Mouse (Mus musculus): ENCODE measurements around the gene Acbd3. TPM values are rescaled to one million over a fixed set of nuclear protein-coding genes. Genes with fewer than 3 reads are reported as not detected.

Acbd3 gene
- total and polyA plus RNA-seq, 3 experiments = 17.8 to 23.2 TPM; not detected in 1

DNA sequence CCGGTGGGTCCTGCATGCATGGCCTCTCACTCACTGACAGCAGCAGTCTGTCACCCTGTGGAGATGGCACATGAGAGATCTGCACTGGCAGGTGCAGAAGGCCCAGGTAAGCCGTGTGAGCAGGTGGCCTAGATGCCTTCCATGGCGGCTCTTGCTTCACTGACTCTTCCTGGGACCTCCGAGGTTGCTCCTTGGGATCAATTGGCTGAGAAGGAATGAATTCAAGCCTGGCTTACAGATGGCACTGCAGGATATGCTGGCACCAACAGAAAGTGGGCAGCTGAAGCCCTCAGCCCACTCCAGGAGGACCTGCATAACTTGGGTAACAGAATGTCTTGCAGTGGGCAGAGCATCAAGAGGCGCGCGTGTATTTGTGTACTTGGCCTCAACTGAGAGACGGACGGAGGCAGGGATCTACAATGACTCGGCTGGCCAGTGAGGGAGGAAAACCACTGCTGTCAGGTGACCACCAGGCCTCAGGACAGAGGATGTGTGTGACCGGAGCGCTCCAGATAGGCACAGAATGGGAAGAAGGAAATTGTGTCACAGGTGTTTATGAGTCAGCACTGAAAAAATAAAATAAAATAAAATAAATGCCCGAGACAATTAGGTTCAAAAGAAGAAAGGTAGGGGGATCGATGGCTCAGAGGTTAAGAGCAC is 66.1 kb downstream of the Acbd3 start:
- TF ChIP-seq BHLHE40 (IDR thresholded peaks at IDR 0.05; ENCODE audit: borderline replicate concordance, low read depth, low read length) (no peak), RAD21 (IDR thresholded peaks at IDR 0.05; ENCODE audit: low read depth, low read length) (no peak), HCFC1 (IDR thresholded peaks at IDR 0.05; ENCODE audit: low read depth, low read length) (no peak), RCOR1 (IDR thresholded peaks at IDR 0.05; ENCODE audit: low read depth, low read length) (no peak), GABPA (IDR thresholded peaks at IDR 0.05; ENCODE audit: low read depth, low read length) (no peak), MAX (IDR thresholded peaks at IDR 0.05; ENCODE audit: low read length) (no peak), SMC3 (IDR thresholded peaks at IDR 0.05; ENCODE audit: low read depth, low read length) (no peak), NELFE (IDR thresholded peaks at IDR 0.05; ENCODE audit: low read depth, low read length) (no peak), CTCF (IDR thresholded peaks at IDR 0.05 in 2 of 3, conservative IDR thresholded peaks at IDR 0.05 in 1 of 3; ENCODE audit: control insufficient read depth in 1 of 3, insufficient read depth in 1 of 3, low read depth in 2 of 3, low read length in 3 of 3, poor library complexity in 1 of 3, severe bottlenecking in 1 of 3) (no peak), GATA1 (IDR thresholded peaks at IDR 0.05; ENCODE audit: low read depth, low read length) (no peak), POLR2AphosphoS2 (IDR thresholded peaks at IDR 0.05; ENCODE audit: low read length) (no peak), EP300 (IDR thresholded peaks at IDR 0.05; ENCODE audit: low read depth in 1 of 2, low read length in 2 of 2) (no peak), ELF1 (IDR thresholded peaks at IDR 0.05; ENCODE audit: low read depth, low read length) (no peak), SIN3A (IDR thresholded peaks at IDR 0.05; ENCODE audit: low read length) (no peak), ZNF384 (IDR thresholded peaks at IDR 0.05; ENCODE audit: low read depth, low read length) (no peak)
- DNase-seq (ENCODE audit: low read depth, low spot score) = no peak
- Histone ChIP-seq H3K9me3 (replicated peaks; ENCODE audit: insufficient read depth, low read length) (no peaks in the 10 kb centered on the region), H3K27me3 (ENCODE audit: control insufficient read depth in 1 of 2, insufficient read depth in 2 of 2, low read length in 2 of 2) (no peaks in the 10 kb centered on the region; a peak in 1 of 4 replicates), H3K36me3 (ENCODE audit: control insufficient read depth in 1 of 2, insufficient read depth in 2 of 2, low read length in 2 of 2) (no peaks in the 10 kb centered on the region), H3K9ac (ENCODE audit: control insufficient read depth, low read depth, low read length, poor library complexity, severe bottlenecking) (no peak overlapping the region), H3K4me1 (ENCODE audit: control insufficient read depth in 1 of 2, insufficient read depth in 2 of 2, low read length in 2 of 2) (no peaks in the 10 kb centered on the region), H3K79me2 (ENCODE audit: control insufficient read depth, insufficient read depth, low read length, poor library complexity) (no peaks in the 10 kb centered on the region), H3K27ac (ENCODE audit: control insufficient read depth, low read depth, low read length) (no peak overlapping the region), H3K4me3 (ENCODE audit: control insufficient read depth in 1 of 2, insufficient read depth in 1 of 2, low read depth in 2 of 2, low read length in 2 of 2) (no peak overlapping the region)

DNA sequence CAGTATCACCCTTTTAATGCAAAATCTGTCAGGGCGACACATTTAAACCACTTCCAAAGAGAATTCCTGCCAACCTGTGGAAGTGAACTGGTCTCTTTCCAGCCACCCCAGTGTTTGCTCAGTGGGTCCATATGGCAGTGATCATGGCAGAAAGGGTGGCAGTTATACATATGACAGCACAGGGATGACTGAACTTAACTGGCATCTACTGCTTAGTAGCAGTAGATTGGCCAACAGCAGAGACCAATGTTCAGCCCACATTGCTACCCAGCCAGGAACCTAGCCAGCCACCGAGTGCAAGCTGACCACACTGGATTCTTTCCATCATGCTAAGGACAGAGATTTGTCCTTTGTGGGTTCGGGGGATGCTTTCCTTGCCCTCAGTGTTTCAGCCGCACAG is 67.0 kb downstream of the Acbd3 start:
- TF ChIP-seq RAD21 (IDR thresholded peaks at IDR 0.05; ENCODE audit: low read depth, low read length) = no peak
- no peak for TF ChIP-seq MAFK (IDR thresholded peaks at IDR 0.05; ENCODE audit: borderline replicate concordance, low read depth, low read length)
- no peak for TF ChIP-seq CTCF (IDR thresholded peaks at IDR 0.05 in 2 of 3, conservative IDR thresholded peaks at IDR 0.05 in 1 of 3; ENCODE audit: control insufficient read depth in 1 of 3, insufficient read depth in 1 of 3, low read depth in 2 of 3, low read length in 3 of 3, poor library complexity in 1 of 3, severe bottlenecking in 1 of 3)
- TF ChIP-seq BHLHE40 (IDR thresholded peaks at IDR 0.05; ENCODE audit: borderline replicate concordance, low read depth, low read length) = no peak
- TF ChIP-seq POLR2AphosphoS2 (IDR thresholded peaks at IDR 0.05; ENCODE audit: low read length) = no peak
- TF ChIP-seq HCFC1 (IDR thresholded peaks at IDR 0.05; ENCODE audit: low read depth, low read length) = no peak
- TF ChIP-seq MEF2A (IDR thresholded peaks at IDR 0.05; ENCODE audit: extremely low read depth, insufficient replicate concordance, low read depth, low read length, poor library complexity, severe bottlenecking) = no peak
- TF ChIP-seq CHD1 (IDR thresholded peaks at IDR 0.05; ENCODE audit: low read depth, low read length) = no peak
- TF ChIP-seq ZNF384 (IDR thresholded peaks at IDR 0.05; ENCODE audit: low read depth, low read length) = no peak
- no peak for TF ChIP-seq UBTF (IDR thresholded peaks at IDR 0.05; ENCODE audit: borderline replicate concordance, insufficient read depth, low read depth, low read length)
- TF ChIP-seq MXI1 (IDR thresholded peaks at IDR 0.05; ENCODE audit: low read depth, low read length) = no peak
- no peak for TF ChIP-seq RCOR1 (IDR thresholded peaks at IDR 0.05; ENCODE audit: low read depth, low read length)
- no peak for TF ChIP-seq MAX (IDR thresholded peaks at IDR 0.05; ENCODE audit: low read length)
- no peak for TF ChIP-seq TAL1 (IDR thresholded peaks at IDR 0.05; ENCODE audit: low read length)
- no peak for TF ChIP-seq CHD2 (IDR thresholded peaks at IDR 0.05; ENCODE audit: low read length)
- H3K4me3 ChIP-seq (ENCODE audit: control insufficient read depth in 1 of 2, insufficient read depth in 1 of 2, low read depth in 2 of 2, low read length in 2 of 2) = no peak overlapping the region
- H3K27me3 ChIP-seq (ENCODE audit: control insufficient read depth in 1 of 2, insufficient read depth in 2 of 2, low read length in 2 of 2) = no peaks in the 10 kb centered on the region; a peak in 1 of 4 replicates
- no peaks in the 10 kb centered on the region for H3K9me3 ChIP-seq (replicated peaks; ENCODE audit: insufficient read depth, low read length)
- no peaks in the 10 kb centered on the region for H3K36me3 ChIP-seq (ENCODE audit: control insufficient read depth in 1 of 2, insufficient read depth in 2 of 2, low read length in 2 of 2)
- no peak for DNase-seq (ENCODE audit: low read depth, low spot score)
- H3K79me2 ChIP-seq (ENCODE audit: control insufficient read depth, insufficient read depth, low read length, poor library complexity) = no peaks in the 10 kb centered on the region
- H3K4me1 ChIP-seq (ENCODE audit: control insufficient read depth in 1 of 2, insufficient read depth in 2 of 2, low read length in 2 of 2) = no peaks in the 10 kb centered on the region
- H3K27ac ChIP-seq (ENCODE audit: control insufficient read depth, low read depth, low read length) = no peak overlapping the region
- no peak overlapping the region for H3K9ac ChIP-seq (ENCODE audit: control insufficient read depth, low read depth, low read length, poor library complexity, severe bottlenecking)

All from MEL (cell line).